Mouse (Mus musculus) liver, embryonic 16.5 days (tissue): ENCODE measurements around the gene Lair1. TPM values are rescaled to one million over a fixed set of nuclear protein-coding genes. Genes with fewer than 3 reads are reported as not detected.

Source experiments
- ATAC-seq: fragments of 200-750 bp; cut with Nextera tagmentation; 2 replicates; pipeline ENCODE4 v1.8.0; 2017; ENCODE audit warnings: low read depth, mild to moderate bottlenecking, moderate number of reproducible peaks, moderate library complexity
- H3K27ac ChIP-seq: fragments of 300-500 bp; sonication (generic); 2 replicates; pipeline ENCODE4 v1.5.1; 2014; ENCODE audit warnings: mild to moderate bottlenecking, low read length
- H3K27me3 ChIP-seq: fragments of 300-500 bp; sonication (generic); 2 replicates; pipeline ENCODE4 v1.6.1; 2014; ENCODE audit warnings: low read depth, low read length, mixed read lengths; ENCODE audit not compliant: control insufficient read depth, insufficient read depth
- H3K36me3 ChIP-seq: fragments of 300-500 bp; sonication (generic); 2 replicates; pipeline ENCODE4 v1.6.1; 2014; ENCODE audit warnings: mild to moderate bottlenecking; ENCODE audit not compliant: control insufficient read depth, insufficient read depth
- H3K4me1 ChIP-seq: fragments of 300-500 bp; sonication (generic); 2 replicates; pipeline ENCODE4 v1.6.1; 2014; ENCODE audit warnings: low read depth, low read length, mixed read lengths; ENCODE audit not compliant: control insufficient read depth
- H3K4me2 ChIP-seq: fragments of 300-500 bp; sonication (generic); 2 replicates; pipeline ENCODE4 v1.6.1; 2014; ENCODE audit warnings: low read depth, low read length, mixed read lengths
- H3K4me3 ChIP-seq: fragments of 300-500 bp; sonication (generic); 2 replicates; pipeline ENCODE4 v1.5.1; 2014; ENCODE audit warnings: low read depth, mild to moderate bottlenecking, low read length
- H3K9ac ChIP-seq: fragments of 300-500 bp; sonication (generic); 2 replicates; pipeline ENCODE4 v1.6.1; 2014; ENCODE audit warnings: low read depth, low read length
- H3K9me3 ChIP-seq: fragments of 300-500 bp; sonication (generic); replicated peaks from 2 replicates; pipeline ENCODE4 v1.6.1; 2016; ENCODE audit warnings: low read length; ENCODE audit not compliant: control insufficient read depth
- WGBS: fragments of 180-500 bp; shearing (Covaris S2); extraction: QIAGEN DNeasy Blood & Tissue Kit; methylation state at CpG from one replicate; pipeline ENCODE4 v1.1.7; 2014; ENCODE audit not compliant: insufficient replicate concordance; 5-methylcytosine and 5-hydroxymethylcytosine counted together
- polyA plus RNA-seq: library from polyadenylated mRNA; unstranded; fragments of >200 nt; fragmentation: Nextera tagmentation; extraction: Ambion mirVana; gene quantifications from 2 replicates; pipeline ENCODE4 v1.2.1, GENCODE M21; 2015

The Lair1 gene
- polyA plus RNA-seq: 2.0 and 2.4 TPM in 2 replicates

- Histone ChIP-seq H3K27me3 (no peaks in the 10 kb centered on the region), H3K27ac (no peak within 1 kb of the TSS), H3K4me2 (no peak within 1 kb of the TSS), H3K4me1 (no peaks in the 10 kb centered on the region; the same call in 1 of the 2 replicates), H3K9me3 (no peaks in the 10 kb centered on the region), H3K4me3 (no peak within 1 kb of the TSS), H3K9ac (no peak within 1 kb of the TSS), H3K36me3 (no peaks in the 10 kb centered on the region)
- no peak for ATAC-seq
- 27% methylated on average over 2 of the region's 2 CpGs for WGBS
Observed at GRCm38 (mm10) chr7:4063013-4063412, at the start of gene Lair1. Lair1 (minus strand) TSS chr7:4063204.

GRCm38 (mm10) chr7:4111766-4112165, 48.8 kb upstream of the Lair1 start:
- H3K4me2 ChIP-seq: no peak overlapping the region
- H3K4me1 ChIP-seq: no peaks in the 10 kb centered on the region
- WGBS: 42% methylated on average over 3 of the region's 3 CpGs
- no peak for ATAC-seq
- no peak overlapping the region for H3K4me3 ChIP-seq
- H3K36me3 ChIP-seq: no peaks in the 10 kb centered on the region
- H3K27me3 ChIP-seq: no peaks in the 10 kb centered on the region
- H3K9ac ChIP-seq: no peak overlapping the region
- no peaks in the 10 kb centered on the region for H3K9me3 ChIP-seq
- no peak overlapping the region for H3K27ac ChIP-seq

- no peak overlapping the region for H3K9ac ChIP-seq
- H3K27ac ChIP-seq: no peak overlapping the region
Observed at GRCm38 (mm10) chr7:4103411-4103810, 40.4 kb upstream of the Lair1 start.

GRCm38 (mm10) chr7:4101144-4101543, 38.1 kb upstream of the Lair1 start:
- WGBS: 70% methylated on average over 5 of the region's 5 CpGs
- Histone ChIP-seq H3K9ac (no peak overlapping the region), H3K4me2 (no peak overlapping the region), H3K27me3 (no peaks in the 10 kb centered on the region), H3K27ac (no peak overlapping the region), H3K4me1 (no peaks in the 10 kb centered on the region), H3K4me3 (no peak overlapping the region), H3K9me3 (no peaks in the 10 kb centered on the region), H3K36me3 (no peaks in the 10 kb centered on the region)
- no peak for ATAC-seq

More at GRCm38 (mm10) chr7:4103411-4103810, 40.4 kb upstream of the Lair1 start:
- Histone ChIP-seq H3K4me1 (no peaks in the 10 kb centered on the region), H3K27me3 (no peaks in the 10 kb centered on the region), H3K4me3 (no peak overlapping the region), H3K4me2 (no peak overlapping the region), H3K36me3 (no peaks in the 10 kb centered on the region), H3K9me3 (no peaks in the 10 kb centered on the region)
- ATAC-seq: no peak
- 9% methylated on average over 4 of the region's 4 CpGs for WGBS

- Histone ChIP-seq H3K27me3 (no peaks in the 10 kb centered on the region), H3K27ac (no peak overlapping the region), H3K36me3 (no peaks in the 10 kb centered on the region), H3K4me1 (no peaks in the 10 kb centered on the region), H3K4me3 (no peak overlapping the region), H3K9ac (no peak overlapping the region), H3K9me3 (no peaks in the 10 kb centered on the region), H3K4me2 (no peak overlapping the region)
- ATAC-seq: no peak
- 39% methylated on average over 2 of the region's 2 CpGs for WGBS
Observed at GRCm38 (mm10) chr7:4098832-4099231, 35.8 kb upstream of the Lair1 start.

- Histone ChIP-seq H3K4me3 (no peak overlapping the region), H3K36me3 (no peaks in the 10 kb centered on the region), H3K27me3 (no peaks in the 10 kb centered on the region), H3K9me3 (no peaks in the 10 kb centered on the region), H3K4me1 (no peaks in the 10 kb centered on the region), H3K4me2 (no peak overlapping the region), H3K9ac (no peak overlapping the region), H3K27ac (no peak overlapping the region)
- 70% methylated on average over 2 of the region's 2 CpGs for WGBS
- ATAC-seq: no peak
Observed at GRCm38 (mm10) chr7:4098301-4098700, 35.3 kb upstream of the Lair1 start.

GRCm38 (mm10) chr7:4091170-4091569, 28.2 kb upstream of the Lair1 start:
- Histone ChIP-seq H3K9ac (no peak overlapping the region), H3K36me3 (no peaks in the 10 kb centered on the region), H3K4me2 (no peak overlapping the region), H3K4me1 (peaks cover 2% of the 10 kb centered on the region), H3K27ac (no peak overlapping the region), H3K27me3 (no peaks in the 10 kb centered on the region), H3K9me3 (no peaks in the 10 kb centered on the region), H3K4me3 (no peak overlapping the region)
- WGBS: 30% methylated on average over 8 of the region's 8 CpGs
- ATAC-seq: no peak

- H3K27me3 ChIP-seq: no peaks in the 10 kb centered on the region
- peaks cover 2% of the 10 kb centered on the region for H3K4me1 ChIP-seq
- no peaks in the 10 kb centered on the region for H3K36me3 ChIP-seq
- H3K9ac ChIP-seq: no peak overlapping the region
- no peak overlapping the region for H3K4me2 ChIP-seq
- ATAC-seq: peak; percentile 51; the same call in 1 of the 2 replicates
- no peak overlapping the region for H3K4me3 ChIP-seq
- no peaks in the 10 kb centered on the region for H3K9me3 ChIP-seq
- H3K27ac ChIP-seq: no peak overlapping the region
- WGBS: 18% methylated on average over 2 of the region's 2 CpGs
Observed at GRCm38 (mm10) chr7:4088679-4089078, 25.7 kb upstream of the Lair1 start.

GRCm38 (mm10) chr7:4087896-4088480, 25.0 kb upstream of the Lair1 start:
- 0 out of 2 replicates have a peak, but pooled peaks have one; percentile 32 for ATAC-seq
- no peaks in the 10 kb centered on the region for H3K27me3 ChIP-seq
- peak overlapping the region; percentile 14; the same call in 1 of the 2 replicates for H3K27ac ChIP-seq
- WGBS: 61% methylated on average over 6 of the region's 6 CpGs
- H3K4me1 ChIP-seq: peaks cover 5% of the 10 kb centered on the region
- no peak overlapping the region for H3K9ac ChIP-seq
- H3K4me2 ChIP-seq: no peak overlapping the region
- H3K36me3 ChIP-seq: no peaks in the 10 kb centered on the region
- H3K4me3 ChIP-seq: no peak overlapping the region
- H3K9me3 ChIP-seq: no peaks in the 10 kb centered on the region
